Mouse (Mus musculus) thymus, postnatal 10 days (tissue): ENCODE measurements around the gene Wdr60.

Source experiments
- DNase-seq, 2 experiments: peaks; one replicate each; pipeline ENCODE4 v3.0.0; 2021; ENCODE audit warnings: low spot score in 2 of 2

The Wdr60 gene

GRCm38 (mm10) chr12:116183212-116183935 lies 79.4 kb downstream of the Wdr60 start:
- DNase-seq = no peak

DNA sequence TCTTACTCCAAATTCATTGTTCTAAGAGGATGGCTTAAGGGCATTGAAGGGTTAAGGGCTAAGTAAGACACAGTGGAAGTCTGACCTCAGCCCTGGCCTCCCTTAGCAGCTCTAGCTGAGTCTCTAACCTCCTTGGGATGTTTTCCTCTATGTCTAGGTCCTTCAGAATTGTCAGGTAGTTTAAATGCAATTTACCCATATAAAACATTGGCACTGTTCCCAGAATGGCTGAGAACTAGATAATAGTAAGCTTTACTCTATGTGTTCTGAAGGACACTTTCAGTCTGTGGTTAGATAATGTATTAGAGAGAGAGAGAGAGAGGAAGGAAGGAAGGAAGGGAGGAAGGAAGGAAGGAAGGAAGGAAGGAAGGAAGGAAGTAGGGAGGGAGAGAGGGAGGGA lies 80.4 kb downstream of the Wdr60 start:
- DNase-seq = no peak

DNA sequence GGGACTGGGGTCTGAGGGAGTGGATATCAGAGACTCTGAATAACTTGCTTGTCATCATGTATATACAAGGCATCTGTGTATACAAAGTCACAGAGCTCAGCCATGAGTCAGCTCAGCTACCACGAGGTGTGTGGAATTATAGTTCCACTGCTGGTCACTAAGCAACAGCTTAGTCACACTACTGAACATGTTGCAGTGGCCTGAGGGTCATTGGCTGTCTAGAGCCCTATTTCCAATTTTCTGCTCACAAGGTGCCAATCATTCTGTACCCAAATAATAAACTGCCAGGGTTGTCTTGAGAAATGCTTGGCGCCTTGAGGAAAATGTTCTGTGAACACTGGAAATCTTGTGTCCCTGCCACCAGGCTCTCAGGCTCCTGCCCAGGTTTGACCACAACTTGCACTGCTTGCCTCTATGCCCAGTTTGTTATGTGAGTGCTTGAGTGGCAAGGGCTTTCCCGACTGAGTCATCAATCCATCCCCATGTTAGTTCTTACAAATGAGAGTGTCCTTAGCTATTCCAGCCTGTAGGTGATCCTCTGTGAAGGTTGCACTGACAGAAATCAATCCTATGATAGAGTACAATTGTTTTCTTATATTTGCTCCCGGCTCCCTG lies 81.3 kb downstream of the Wdr60 start:
- no peak for DNase-seq

DNA sequence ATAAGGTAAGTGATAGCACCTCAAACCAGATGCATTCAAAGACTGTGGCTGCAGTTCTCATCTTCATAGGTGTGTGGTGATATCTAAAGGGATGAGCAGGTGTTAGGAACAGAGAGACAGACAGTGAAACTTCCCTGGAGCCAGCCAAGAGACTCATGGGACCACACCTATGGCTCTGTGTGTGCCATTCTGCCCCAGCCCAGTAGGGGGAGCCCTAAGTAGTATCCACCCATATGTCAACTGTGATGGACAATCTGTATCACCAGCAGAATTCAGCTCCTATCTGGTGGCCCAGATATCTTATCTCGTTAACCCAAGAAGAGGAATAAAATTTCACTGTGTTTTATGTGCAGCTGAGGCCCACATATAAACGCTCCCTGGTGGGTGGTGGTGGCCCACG lies 85.9 kb downstream of the Wdr60 start:
- DNase-seq = peak; percentile 18 to 68

- no peak for DNase-seq
These were observed 93.2 kb downstream of the Wdr60 start for GRCm38 (mm10) chr12:116169666-116170065.

GRCm38 (mm10) chr12:116165368-116165767 lies 97.5 kb downstream of the Wdr60 start:
- no peak for DNase-seq

- DNase-seq = no peak
These were observed 103.1 kb downstream of the Wdr60 start for GRCm38 (mm10) chr12:116159695-116160094.

DNA sequence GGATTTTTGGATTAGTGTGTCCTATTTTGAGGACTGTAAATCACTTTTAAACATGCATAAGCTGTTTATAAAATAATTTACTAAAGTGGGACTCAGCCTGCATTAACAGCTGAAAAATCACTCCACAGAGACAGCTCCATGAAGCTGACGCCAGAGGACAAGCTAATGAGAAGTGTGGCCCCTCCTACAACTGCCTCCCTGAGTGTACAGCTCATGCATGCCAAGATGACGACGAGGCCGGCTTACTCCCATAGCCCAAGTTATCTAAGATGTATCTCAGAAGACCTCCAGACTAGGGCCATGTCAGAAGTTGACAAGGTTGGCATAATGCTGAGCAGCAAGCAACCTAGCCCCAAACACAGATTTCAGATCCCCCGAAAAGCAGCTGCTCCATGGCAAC lies 103.6 kb downstream of the Wdr60 start:
- no peak for DNase-seq

DNA sequence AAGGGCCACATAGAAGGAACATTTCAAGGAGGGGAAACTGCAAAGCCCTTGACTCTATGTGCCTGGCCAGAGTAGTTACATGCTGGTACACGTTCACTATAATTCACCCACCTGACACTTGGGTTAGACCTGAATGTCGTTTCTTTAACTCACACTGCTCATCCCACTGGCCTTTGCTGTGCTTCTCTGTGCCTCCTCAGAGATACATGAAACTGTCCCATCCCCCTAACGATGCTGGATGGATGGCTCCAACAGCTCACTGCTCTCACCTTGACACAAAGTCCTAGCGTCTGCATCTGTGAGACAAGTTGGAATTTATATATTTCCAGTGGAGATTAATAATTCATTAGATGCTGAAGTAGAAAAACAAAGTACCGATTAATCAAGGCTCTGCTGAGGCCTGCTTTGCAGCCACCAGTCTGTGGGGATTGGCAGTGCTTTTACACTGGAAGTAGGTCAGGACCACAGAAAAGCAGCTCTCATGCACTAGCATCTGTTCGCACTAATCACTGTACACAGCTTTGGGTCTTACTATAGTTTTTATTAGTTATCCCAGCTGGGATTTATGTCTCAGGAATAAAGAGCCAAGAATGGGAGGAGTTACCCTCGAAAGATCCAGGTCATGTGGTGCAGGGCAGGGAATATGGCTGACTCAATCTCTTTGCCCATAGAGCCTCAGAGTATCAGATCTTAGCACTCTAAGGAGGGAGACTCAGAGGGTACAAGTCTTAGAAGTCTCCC lies 105.9 kb downstream of the Wdr60 start:
- DNase-seq = no peak
